Mouse (Mus musculus) adrenal gland, postnatal 4 days (tissue): ENCODE measurements around the gene Pipox. TPM values are rescaled to one million over a fixed set of nuclear protein-coding genes. Genes with fewer than 3 reads are reported as not detected.

Experiments used
- DNase-seq, 2 experiments: peaks; one replicate each; pipeline ENCODE4 v3.0.0; 2021 to 2022; ENCODE audit warnings: low spot score in 2 of 2, mixed read lengths in 2 of 2
- total RNA-seq, 2 experiments: library from RNA; stranded (reverse); gene quantifications; 2 replicates each; pipeline ENCODE4 v1.2.3; 2021

Pipox gene
- total RNA-seq, 2 experiments from 2014 or later: 9.1 to 16.9 TPM

DNA sequence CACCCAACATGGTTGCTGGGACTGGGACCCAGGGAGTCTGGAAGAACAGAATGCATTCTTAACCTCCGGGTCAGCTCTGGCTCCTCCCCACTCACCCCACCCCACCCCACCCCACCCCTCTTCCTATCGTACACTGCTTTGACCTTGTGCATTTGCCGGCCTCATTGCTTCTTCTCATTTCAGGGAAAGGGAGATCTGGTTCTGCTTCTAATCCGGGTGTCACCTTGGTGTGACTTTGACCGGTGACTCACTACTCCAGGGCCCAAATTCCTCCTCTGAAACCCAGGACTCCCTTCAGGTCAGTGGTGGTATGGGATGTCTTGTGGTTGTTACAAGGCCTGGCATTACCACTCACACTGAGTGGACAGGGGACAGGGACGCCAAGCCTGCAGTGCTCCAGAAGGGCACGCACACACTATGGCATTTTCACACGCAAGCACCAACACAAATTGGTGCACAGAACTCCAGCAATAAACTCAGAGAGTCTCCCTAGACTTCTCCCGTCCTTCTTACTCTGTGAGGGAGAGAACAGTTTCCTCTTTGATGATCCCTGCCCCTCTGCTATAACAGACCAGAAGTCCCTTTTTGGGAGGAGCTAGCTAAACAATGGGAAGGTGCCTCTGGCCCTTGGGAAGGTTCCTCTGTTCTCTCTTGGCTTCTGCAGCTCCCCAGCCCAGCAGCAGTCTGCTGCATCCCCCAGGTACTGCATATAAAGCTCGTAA, 9.2 kb downstream of the Pipox start:
- DNase-seq: no peak

DNA sequence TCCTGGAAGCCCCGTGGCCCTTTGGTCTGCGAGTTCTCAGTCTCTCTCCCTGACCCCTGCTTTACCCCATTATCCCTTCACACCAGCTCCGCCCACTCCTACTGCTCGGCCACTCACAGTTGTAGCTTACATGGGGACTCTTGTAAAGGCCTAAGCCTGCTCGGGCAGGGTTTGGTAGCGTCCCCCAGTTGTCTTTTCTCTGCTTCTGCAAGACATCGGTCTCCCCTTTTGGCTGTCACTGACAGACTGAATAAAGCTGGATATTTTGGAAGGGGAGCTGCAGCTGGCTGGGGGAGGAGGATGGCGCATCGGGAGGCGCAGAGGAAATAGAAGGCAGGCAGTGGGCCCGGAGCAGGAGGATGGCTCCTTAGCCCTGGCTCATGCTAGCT, 17.1 kb downstream of the Pipox start:
- DNase-seq: no peak

DNA sequence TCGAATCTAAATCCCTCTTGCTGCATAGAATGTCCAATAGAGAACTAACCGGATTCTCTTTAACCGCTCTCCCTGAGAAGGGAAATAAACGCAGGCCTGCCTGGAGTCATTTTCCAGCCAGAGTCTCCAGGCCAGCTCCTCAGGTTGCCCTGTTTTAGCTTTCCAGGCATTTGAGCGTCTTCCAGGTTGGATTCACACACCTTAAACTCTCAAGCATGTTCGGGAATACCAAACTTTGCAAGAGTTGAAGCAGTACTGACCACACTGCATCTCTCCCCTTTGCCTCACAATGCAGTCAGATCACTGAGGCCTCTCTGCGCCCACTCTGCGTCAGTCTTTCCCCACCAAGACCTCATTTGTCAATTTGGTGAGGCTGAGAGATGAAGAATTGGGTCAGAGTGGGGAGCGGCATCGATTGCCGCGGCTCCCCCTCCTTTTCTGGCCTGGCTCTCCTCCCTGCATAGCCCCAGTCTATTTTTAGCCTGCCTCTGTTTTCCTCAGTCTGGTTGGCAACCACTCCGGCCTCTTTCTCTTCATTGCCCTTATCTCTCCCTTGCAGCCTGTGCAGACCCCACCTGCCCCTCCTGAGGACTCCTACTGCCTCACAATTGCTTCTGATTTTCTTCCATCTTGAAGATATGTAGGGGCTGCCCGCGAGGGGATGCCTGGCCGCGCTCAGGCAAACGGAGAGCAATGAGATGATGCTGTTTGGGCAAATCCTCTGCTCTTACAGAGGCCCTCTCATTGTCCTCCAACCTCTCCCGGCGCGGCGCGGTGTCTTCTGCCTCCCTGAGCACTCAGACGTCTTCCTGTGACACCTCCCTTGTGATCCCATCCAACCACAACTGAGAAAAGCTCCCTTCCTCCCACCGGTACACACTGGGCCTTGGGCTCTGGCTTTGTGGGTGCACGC, 17.8 kb downstream of the Pipox start:
- no peak for DNase-seq

DNA sequence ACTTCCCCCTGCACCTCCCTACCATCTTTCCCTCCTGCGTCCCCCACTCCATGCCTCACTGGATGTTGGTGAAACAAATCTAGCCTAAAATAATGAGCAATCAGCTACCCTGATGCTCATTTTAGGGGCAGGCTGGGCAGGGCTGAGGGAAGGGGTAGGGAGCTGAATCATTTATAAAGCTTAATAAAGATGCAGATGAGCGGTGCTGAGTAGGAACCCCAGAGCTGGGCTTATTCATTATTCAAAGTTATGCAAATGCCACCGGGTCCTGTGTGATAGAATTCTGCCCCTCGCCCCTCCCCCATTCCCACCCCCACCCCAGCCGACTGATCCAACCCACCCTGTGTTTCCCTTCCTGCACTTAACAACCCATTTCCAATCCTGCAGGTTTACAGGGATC, 18.6 kb downstream of the Pipox start:
- no peak for DNase-seq

DNA sequence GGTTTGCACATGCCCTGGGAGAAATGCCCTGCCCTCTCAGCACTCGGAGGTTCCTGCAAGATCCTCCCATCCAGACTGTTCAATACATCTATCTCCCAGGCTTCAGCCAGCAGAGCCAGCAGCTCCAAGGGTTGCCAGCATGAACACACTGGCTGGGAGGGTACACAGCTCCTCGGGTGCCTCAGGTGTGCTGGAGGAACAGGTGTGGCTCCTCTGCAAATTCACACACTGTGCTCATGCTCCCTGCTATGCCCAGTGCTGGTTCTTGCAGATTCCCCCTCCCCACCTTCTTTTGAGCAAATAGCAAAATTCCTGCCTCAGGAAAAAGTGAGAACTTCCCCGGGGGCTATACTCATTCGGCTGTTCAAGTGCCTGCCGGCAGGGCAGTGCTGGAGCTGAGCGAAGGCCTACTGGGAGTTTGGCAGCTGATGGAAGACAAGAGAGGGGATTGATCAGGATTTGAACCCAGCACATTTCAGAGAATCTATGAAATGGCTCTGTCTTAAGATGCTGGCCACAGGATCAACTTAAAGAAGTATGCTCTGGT, 19.1 kb downstream of the Pipox start:
- DNase-seq: no peak

DNA sequence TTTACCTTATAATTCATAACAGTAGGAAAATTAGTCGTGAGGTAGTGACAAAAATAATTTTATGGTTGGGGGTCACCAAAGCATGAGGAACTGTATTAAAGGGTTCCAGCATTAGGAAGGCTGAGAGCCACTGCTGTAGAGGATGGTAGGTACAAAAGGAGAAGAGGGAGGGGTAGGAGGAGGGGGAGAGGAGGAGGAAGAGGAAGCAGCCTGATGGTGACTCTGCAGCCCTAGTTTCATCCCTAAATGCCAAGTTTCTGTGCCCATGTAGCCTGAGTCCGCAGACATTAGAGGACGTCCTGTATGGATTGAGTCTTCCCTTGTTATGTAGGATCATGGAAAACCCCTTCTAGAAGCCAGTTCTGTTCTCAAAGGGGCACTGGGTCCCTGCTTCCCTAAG, 20.8 kb downstream of the Pipox start:
- no peak for DNase-seq

DNA sequence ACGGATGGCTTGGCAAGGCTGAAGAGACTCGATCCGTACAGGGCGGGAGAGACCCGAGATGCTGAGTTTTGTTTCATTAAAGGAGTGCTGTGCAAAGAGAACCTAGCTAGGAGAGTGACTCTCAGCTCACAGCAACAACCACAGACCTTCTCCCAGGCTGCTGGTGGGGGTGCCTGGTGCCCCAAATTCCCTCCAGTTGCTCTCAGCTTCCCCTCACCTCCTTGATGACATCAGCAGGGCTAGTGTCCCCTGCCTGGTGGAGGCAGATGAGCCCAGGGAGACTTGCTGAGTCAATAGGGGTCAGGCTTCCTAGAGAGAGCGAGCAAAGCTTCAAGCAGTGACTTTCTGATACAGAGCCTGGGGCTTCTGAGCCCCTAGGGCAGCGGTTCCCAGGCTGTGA, 21.2 kb downstream of the Pipox start:
- no peak for DNase-seq

DNA sequence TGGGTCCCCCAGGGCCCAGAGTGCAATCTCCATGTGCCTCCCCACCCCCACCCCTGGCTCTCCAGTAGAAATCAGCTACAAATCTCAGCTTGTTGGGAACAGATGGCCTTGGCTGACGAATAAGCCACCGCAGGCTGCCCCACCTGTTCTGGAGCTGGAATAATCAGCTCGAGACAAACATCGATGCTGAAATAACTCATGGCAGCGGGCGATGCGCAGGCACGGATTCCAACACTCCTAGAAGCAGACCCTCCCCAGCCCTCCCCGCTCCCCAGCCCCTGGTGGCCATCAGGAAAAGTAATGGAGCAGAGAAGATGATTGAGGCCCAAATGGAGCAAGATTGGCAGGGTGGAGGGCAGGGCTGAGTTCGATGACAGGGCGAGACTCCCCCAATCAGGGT, 21.7 kb downstream of the Pipox start:
- DNase-seq: no peak

DNA sequence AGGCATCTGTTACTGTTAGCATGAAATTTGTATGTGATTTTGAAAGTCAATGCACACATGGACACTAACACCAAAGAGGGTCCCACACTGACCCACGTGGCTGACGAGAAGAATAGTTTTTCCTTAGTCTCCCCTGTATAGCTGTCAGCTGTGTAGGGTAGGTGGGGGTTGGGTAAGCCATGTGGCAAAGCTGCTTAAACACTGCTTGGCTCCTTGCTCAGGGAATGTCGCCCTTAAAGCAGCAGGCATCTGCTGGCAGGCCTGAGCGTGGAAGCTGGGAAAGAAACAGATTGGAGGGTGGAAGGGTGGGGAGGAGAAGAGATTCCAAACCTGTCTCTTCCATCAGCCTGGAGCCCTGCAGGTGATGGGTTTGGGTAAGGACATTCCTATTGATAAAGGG, 22.5 kb downstream of the Pipox start:
- DNase-seq: no peak

DNA sequence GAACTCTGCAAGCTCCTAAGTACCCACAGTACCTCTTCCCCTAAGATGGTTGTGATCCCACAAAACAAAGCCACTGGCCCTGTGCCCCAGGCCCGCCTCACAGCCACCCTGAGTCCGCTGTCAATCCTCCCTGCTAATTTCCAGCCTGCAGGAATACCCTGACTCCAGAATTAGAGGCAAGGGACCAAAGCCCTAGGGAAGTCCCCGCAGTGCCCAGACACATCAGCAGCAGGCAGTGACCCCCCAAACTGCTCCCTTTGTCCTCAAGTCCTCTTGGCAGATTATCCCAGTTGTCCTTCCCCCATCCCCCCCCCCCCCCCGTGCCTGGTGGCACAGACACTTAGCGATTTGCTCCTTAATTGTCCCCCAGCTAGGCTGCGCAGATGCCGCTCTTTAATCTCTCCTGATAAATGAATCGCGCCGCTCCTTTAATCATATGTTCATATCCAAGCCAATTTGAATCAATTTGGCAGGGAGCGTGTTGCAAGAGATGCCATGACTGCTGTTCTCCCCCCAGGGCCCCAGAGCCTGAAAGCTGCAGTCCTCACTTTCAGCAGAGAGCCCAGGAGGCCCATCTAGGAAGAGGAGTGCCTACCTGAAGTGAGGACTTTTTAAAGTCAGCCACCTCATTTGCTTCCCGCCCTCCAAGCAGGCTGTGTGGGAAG, 26.3 kb downstream of the Pipox start:
- DNase-seq: no peak

DNA sequence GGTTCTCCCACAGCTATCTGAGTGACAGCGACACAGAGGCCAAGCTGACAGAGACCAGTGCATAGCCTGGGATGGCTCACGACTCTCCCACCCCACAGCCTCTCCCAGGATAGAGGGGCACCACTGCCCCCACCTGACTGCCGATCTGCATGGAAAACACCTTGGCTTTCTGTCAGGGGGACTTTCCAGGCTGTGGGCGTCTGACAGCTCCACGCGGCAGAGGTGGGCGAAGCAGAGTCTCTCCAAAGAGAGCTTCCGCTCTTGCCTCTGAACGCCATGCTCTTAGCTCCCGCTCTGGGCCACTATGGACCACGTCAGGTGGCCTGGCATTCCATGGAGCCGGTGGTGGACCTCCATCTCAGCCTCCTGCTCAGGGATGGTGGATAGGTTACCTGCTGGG, 29.1 kb downstream of the Pipox start:
- DNase-seq: no peak

DNA sequence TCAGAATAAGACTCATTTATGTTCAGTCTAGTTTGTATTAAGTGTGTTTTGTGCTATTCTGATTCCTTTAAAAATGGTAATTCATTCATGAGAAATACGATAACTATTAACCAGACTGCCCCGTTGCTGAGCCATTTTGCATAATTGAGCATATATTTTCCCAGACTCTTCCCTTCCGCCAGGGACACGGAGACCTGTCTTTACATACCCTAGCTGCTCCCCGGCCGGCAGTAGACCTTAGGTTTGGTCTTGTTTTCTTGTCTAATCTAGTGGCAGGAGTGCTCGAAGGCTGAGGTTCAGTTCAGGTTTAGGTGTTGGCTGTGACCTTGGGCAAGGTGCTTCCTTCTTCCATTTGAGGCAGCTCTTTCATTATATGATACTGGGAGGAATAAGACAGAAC, 31.0 kb downstream of the Pipox start:
- no peak for DNase-seq

DNA sequence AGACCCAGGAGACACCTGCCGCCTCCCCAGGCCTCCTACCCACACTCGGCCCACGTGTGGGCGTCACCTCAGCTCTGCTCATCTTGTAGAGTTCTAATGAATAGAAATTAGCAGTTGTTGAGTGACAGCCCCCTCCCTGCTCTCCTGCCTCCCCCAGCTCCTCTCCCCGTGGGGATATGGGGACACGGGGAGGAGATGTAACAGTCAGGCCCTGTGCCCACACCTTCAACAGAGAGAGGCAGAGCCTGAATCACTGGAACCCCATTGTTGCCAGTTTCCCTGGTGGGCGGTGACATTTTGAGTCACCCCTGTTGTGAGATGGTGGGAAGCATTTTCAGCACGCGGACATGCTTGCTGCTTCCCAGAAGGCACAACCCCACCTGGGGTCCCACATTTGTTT, 32.9 kb downstream of the Pipox start:
- no peak for DNase-seq

DNA sequence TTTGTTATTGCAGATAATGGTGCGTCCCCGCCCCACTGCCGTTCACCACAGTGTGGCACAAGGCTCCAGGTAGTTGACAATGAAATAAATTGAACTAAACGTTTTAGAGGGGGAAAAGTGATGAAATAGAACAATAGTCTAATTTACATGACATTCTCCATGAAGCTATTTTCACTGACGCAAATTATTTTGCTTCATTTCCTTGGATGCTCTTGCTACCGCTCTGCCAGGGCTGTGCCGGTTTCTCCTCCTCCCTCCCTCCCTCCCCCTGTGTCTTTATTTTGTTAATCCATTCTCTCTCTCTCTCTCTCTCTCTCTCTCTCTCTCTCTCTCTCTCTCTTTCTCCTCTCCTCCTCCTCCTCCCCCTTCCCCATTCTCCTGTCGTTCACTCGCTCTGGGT, 35.3 kb downstream of the Pipox start:
- no peak for DNase-seq

DNA sequence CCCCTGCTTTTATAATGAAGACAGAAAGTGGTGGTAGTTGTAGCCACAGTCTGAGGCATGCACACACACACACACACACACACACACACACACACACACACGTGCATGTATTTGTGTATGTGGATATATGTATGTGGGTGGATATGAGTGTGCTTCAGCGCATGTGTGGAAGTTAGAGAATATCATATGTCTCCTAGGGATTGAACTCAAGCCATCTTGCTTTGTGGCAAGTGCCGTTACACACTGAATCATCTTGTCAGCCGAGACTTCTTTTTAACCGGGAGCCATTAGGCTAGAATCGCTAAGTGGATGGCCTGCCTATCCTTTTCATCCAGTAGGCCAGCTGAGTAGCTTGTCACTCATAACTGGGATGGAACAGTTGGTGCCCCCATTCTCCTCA, 36.8 kb downstream of the Pipox start:
- DNase-seq: no peak

DNA sequence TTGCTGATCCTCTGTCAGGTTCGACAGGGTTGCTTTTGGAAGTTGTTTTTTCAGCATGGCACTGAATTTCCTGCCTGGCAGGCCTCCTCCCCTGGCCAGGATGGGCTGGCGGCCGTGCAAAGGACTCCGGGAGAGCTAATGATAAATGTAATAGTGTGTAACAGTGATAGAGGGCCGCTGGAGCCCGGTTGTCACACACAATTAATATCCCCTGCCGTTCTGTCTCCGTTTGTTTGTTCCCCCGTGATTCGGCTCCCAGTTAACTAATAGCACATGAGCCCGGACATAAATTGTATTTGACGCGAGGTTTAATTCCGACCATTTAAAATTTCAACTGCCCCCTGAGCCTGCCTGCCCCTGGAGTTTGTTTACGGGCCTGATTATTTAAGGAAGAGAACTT, 38.5 kb downstream of the Pipox start:
- DNase-seq: no peak

DNA sequence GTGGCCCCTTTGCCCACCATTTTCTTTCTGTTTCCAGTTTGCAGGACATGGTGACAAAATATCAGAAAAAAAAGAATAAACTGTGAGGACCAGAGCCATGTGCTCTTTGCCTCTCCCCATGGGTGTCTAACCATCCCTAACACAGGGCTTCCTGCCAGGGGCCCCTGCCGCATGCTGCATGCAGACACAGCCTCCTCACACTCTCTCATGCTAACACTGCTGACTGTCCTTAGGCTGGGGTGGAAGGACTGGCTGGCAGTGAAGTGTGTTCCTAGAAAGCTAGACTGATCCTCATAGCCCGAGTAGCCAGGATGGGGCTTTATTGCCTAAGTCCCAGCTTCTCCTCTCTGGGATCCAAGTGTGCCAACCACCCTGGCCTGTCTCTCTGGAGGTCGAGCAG, 39.3 kb downstream of the Pipox start:
- no peak for DNase-seq

DNA sequence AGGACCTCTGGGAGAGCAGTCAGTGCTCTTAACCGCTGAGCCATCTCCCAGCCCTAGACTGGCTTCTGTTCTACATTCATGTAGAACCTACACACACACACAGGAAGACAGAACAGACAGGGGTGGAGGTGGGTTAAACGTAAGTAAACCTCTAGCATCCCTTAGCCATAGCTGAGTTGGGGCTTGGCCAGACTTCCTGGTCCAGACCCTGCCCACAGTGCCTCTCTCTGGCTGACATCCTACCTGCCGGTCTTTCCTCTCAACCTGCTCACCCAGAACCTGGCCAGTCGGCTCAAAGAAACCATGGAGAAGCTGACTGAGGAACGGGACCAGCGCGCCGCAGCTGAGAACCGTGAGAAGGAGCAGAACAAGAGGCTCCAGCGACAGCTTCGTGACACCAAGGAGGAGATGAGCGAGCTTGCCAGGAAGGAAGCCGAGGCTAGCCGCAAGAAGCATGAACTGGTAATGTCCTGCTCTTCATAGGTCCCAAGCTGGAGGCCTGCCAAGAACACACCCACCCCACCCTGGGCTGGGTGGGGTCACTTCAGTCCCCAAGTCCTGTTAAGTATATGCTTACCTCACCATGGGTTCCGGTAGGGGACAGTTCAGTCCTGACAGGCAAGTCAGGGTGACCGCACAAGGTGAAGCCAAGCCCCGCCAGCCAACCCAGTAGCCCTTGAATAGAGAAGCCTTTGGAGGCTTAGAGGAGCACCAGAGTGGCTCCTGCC, 40.8 kb downstream of the Pipox start:
- DNase-seq: no peak

DNA sequence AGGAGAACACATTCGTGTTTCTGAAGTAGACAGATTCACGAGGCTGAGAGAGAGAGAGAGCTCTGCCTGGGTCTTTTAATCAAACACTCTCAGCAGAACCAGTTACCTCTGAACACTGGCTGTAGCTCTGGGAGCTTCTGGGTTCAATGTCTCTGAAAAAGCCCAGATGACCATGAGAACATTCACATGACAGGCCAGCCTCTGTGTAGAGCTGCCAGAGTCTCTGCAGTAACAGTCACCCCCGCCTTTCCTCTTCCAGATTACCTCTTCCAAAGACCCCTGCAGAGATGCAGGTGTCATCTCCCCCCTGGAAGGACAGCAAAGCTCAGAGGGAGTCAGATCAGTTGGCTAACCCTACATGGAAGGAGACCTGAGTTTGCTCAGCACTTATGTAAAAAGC, 41.7 kb downstream of the Pipox start:
- DNase-seq: no peak

DNA sequence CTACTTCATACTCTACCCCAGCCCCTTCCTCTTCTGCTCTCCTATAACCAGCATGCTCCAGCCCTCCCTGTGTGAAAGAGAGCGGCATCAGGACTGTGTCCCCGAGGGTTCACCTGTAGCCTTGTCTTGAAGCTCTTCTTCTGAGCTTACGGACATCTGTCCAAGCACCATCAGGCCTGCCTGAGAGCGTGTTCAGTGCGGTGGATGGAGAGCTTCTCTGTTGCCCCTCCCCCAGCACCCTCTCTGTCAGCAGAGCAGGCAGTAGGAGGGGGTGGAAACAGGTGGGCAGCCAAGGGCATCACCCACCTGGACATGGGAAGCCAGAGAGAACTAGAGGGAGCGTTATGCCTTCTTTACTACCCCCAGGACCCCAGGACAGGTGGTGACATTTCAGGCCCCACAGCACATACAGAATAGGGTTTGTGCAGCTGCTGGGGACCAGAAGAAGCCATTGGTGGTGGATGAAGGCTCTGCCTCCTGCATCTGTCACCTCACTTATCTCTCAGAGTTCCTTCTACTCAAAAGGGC, 42.3 kb downstream of the Pipox start:
- DNase-seq: no peak
